ENCODE assay signal across 8 mouse cellular contexts in genomic region chr6:125148251-125148925, GRCm38 (mm10). TPM values are rescaled to one million over a fixed set of nuclear protein-coding genes. Genes with fewer than 3 reads are reported as not detected.
DNase-seq lines count a peak whose midpoint lies in the region; ATAC-seq and TF ChIP-seq lines count a peak whose summit lies in the region.

No protein-coding gene starts in this region.

- peaks cover 14% of the 10 kb centered on the region for H3K4me1 ChIP-seq in liver, adult 2 months (ENCODE audit: control insufficient read depth, insufficient read depth, low read length)
- H3K4me1 ChIP-seq in heart, embryonic 11.5 days (ENCODE audit: control insufficient read depth, insufficient read depth, low read length), result peaks cover 40% of the 10 kb centered on the region
- peaks cover 60% of the 10 kb centered on the region for H3K4me1 ChIP-seq in kidney, embryonic 16.5 days (ENCODE audit: insufficient read depth, low read length)

- H3K79me2 ChIP-seq in liver, adult 2 months (ENCODE audit: control insufficient read depth, insufficient read depth, low read length), result peaks cover 12% of the 10 kb centered on the region; the same call in 1 of the 2 replicates

- no peak for TF ChIP-seq CTCF in liver, adult 2 months (IDR thresholded peaks at IDR 0.05; ENCODE audit: low read depth, low read length)

- peak overlapping the region; percentile 15; the same call in 1 of the 2 replicates for H3K4me3 ChIP-seq in liver, adult 2 months (ENCODE audit: insufficient read depth, low read depth, low read length)
- H3K4me3 ChIP-seq in heart, embryonic 11.5 days (ENCODE audit: low read depth, low read length), result peak overlapping the region; percentile 19
- H3K4me3 ChIP-seq in kidney, embryonic 16.5 days (ENCODE audit: low read length), result no peak overlapping the region

- no peaks in the 10 kb centered on the region for H3K9me3 ChIP-seq in heart, embryonic 11.5 days (replicated peaks; ENCODE audit: control insufficient read depth, low read length)
- no peaks in the 10 kb centered on the region for H3K9me3 ChIP-seq in kidney, embryonic 16.5 days (ENCODE audit: low read length)

- TF ChIP-seq POLR2A in liver, adult 2 months (IDR thresholded peaks at IDR 0.05; ENCODE audit: extremely low read depth, insufficient read depth, low read length), result no peak

- H3K27me3 ChIP-seq in liver, adult 2 months (ENCODE audit: control insufficient read depth, insufficient read depth, low read length), result no peaks in the 10 kb centered on the region
- H3K27me3 ChIP-seq in heart, embryonic 11.5 days (ENCODE audit: control insufficient read depth, insufficient read depth, low read length), result no peaks in the 10 kb centered on the region
- H3K27me3 ChIP-seq in kidney, embryonic 16.5 days (ENCODE audit: insufficient read depth, low read length), result no peaks in the 10 kb centered on the region

- WGBS in liver, adult 2 months, result 69% methylated on average over 18 of the region's 18 CpGs
- 36% methylated on average over 18 of the region's 18 CpGs for WGBS in heart, embryonic 11.5 days (ENCODE audit: insufficient replicate concordance)
- WGBS in kidney, embryonic 16.5 days, result 35% methylated on average over 17 of the region's 18 CpGs

- DNase-seq in liver, adult 2 months (ENCODE audit: extremely low read depth, low read depth, low spot score), result no peak
- DNase-seq in liver, result no peak
- DNase-seq in cerebellum, postnatal 36 days, result peak; percentile 42 to 55
- no peak for DNase-seq in thymus, postnatal 14 days

- H3K27ac ChIP-seq in liver, adult 2 months (replicated peaks; ENCODE audit: insufficient read depth, low read depth, low read length), result peak overlapping the region; percentile 64
- peak overlapping the region; percentile 89 for H3K27ac ChIP-seq in heart, embryonic 11.5 days (ENCODE audit: low read depth, low read length)
- peak overlapping the region; percentile 76 for H3K27ac ChIP-seq in kidney, embryonic 16.5 days (ENCODE audit: low read length)

- H3K36me3 ChIP-seq in liver, adult 2 months (ENCODE audit: control insufficient read depth, insufficient read depth, low read length), result no peaks in the 10 kb centered on the region
- H3K36me3 ChIP-seq in heart, embryonic 11.5 days (ENCODE audit: control insufficient read depth, insufficient read depth, low read length), result peaks cover 9% of the 10 kb centered on the region
- peaks cover 15% of the 10 kb centered on the region for H3K36me3 ChIP-seq in kidney, embryonic 16.5 days (ENCODE audit: insufficient read depth, low read length)

- peak overlapping the region; percentile 94 for H3K4me2 ChIP-seq in heart, embryonic 11.5 days
- peak overlapping the region; percentile 19 for H3K4me2 ChIP-seq in kidney, embryonic 16.5 days (replicated peaks; ENCODE audit: low read depth, low read length)

- H3K9ac ChIP-seq in liver, adult 2 months (ENCODE audit: low read depth, low read length), result peak overlapping the region; percentile 4
- H3K9ac ChIP-seq in heart, embryonic 11.5 days (ENCODE audit: low read depth, low read length), result peak overlapping the region; percentile 86
- H3K9ac ChIP-seq in kidney, embryonic 16.5 days (replicated peaks; ENCODE audit: low read length), result peak overlapping the region; percentile 33

- ATAC-seq in heart, embryonic 11.5 days (replicated peaks; ENCODE audit: insufficient number of reproducible peaks, low FRiP score, low TSS enrichment), result peak; percentile 60
- ATAC-seq in kidney, embryonic 16.5 days (ENCODE audit: low FRiP score, low TSS enrichment), result peak; percentile 25
- 0 out of 2 replicates have a peak, but pooled peaks have one; percentile 5 for ATAC-seq in megakaryocyte, adult 5-6 weeks (ENCODE audit: poor library complexity, severe bottlenecking)
- no peak for ATAC-seq in erythroid progenitor cell, adult 5-6 weeks (replicated peaks; ENCODE audit: low FRiP score, poor library complexity, severe bottlenecking)

RNA-seq across cellular contexts. Expression of gene Iffo1, which starts 3.3 kb away (rescaled TPM):
- total RNA-seq in liver, adult 2 months (2014; rRNA removed), result 2.5 and 2.6 TPM in 2 replicates
- 7.5 and 9.9 TPM in 2 replicates for polyA plus RNA-seq in liver, adult 2 months (2012; rRNA removed)
- polyA plus RNA-seq in heart, embryonic 11.5 days (2014; fragmentation: Nextera tagmentation; extraction: Ambion mirVana), result 6.7 and 11.0 TPM in 2 replicates
- polyA plus RNA-seq in kidney, embryonic 16.5 days (2015; fragmentation: Nextera tagmentation; extraction: Ambion mirVana), result 7.9 and 8.7 TPM in 2 replicates
- total RNA-seq in megakaryocyte, adult 5-6 weeks (2015), result 18.6 and 20.1 TPM in 2 replicates
- total RNA-seq in megakaryocyte, adult 5-6 weeks (2017), result 14.3 and 21.7 TPM in 2 replicates
- total RNA-seq in erythroid progenitor cell, adult 5-6 weeks (2015; ENCODE audit: low replicate concordance), result 5.9 and 11.5 TPM in 2 replicates
- 9.7 and 15.7 TPM in 2 replicates for total RNA-seq in erythroid progenitor cell, adult 5-6 weeks (2017; ENCODE audit: low replicate concordance)

RNA-seq across cellular contexts. Expression of gene Nop2, which starts 16.7 kb away (rescaled TPM):
- total RNA-seq in liver, adult 2 months (2014; rRNA removed), result 8.2 and 9.7 TPM in 2 replicates
- 7.7 and 11.0 TPM in 2 replicates for polyA plus RNA-seq in liver, adult 2 months (2012; rRNA removed)
- polyA plus RNA-seq in heart, embryonic 11.5 days (2014; fragmentation: Nextera tagmentation; extraction: Ambion mirVana), result 50.7 and 52.9 TPM in 2 replicates
- 68.6 and 69.3 TPM in 2 replicates for polyA plus RNA-seq in kidney, embryonic 16.5 days (2015; fragmentation: Nextera tagmentation; extraction: Ambion mirVana)
- 8.5 and 12.1 TPM in 2 replicates for total RNA-seq in megakaryocyte, adult 5-6 weeks (2015)
- total RNA-seq in megakaryocyte, adult 5-6 weeks (2017), result 22.6 and 24.6 TPM in 2 replicates
- total RNA-seq in erythroid progenitor cell, adult 5-6 weeks (2015; ENCODE audit: low replicate concordance), result 6.7 and 17.3 TPM in 2 replicates
- total RNA-seq in erythroid progenitor cell, adult 5-6 weeks (2017; ENCODE audit: low replicate concordance), result 5.7 and 8.9 TPM in 2 replicates

RNA-seq across cellular contexts. Expression of gene Gapdh, which starts 17.9 kb away (rescaled TPM):
- 1,072 and 1,474 TPM in 2 replicates for total RNA-seq in liver, adult 2 months (2014; rRNA removed)
- 2,601 and 2,951 TPM in 2 replicates for polyA plus RNA-seq in liver, adult 2 months (2012; rRNA removed)
- 4,443 and 4,472 TPM in 2 replicates for polyA plus RNA-seq in heart, embryonic 11.5 days (2014; fragmentation: Nextera tagmentation; extraction: Ambion mirVana)
- 2,036 and 2,102 TPM in 2 replicates for polyA plus RNA-seq in kidney, embryonic 16.5 days (2015; fragmentation: Nextera tagmentation; extraction: Ambion mirVana)
- total RNA-seq in megakaryocyte, adult 5-6 weeks (2015), result 2,892 and 2,923 TPM in 2 replicates
- 1,028 and 1,070 TPM in 2 replicates for total RNA-seq in megakaryocyte, adult 5-6 weeks (2017)
- total RNA-seq in erythroid progenitor cell, adult 5-6 weeks (2015; ENCODE audit: low replicate concordance), result 683 and 752 TPM in 2 replicates
- 153 and 228 TPM in 2 replicates for total RNA-seq in erythroid progenitor cell, adult 5-6 weeks (2017; ENCODE audit: low replicate concordance)

RNA-seq across cellular contexts. Expression of gene Ncapd2, which starts 43.1 kb away (rescaled TPM):
- 2.4 and 4.6 TPM in 2 replicates for total RNA-seq in liver, adult 2 months (2014; rRNA removed)
- 3.5 and 5.3 TPM in 2 replicates for polyA plus RNA-seq in liver, adult 2 months (2012; rRNA removed)
- 82.3 and 84.0 TPM in 2 replicates for polyA plus RNA-seq in heart, embryonic 11.5 days (2014; fragmentation: Nextera tagmentation; extraction: Ambion mirVana)
- polyA plus RNA-seq in kidney, embryonic 16.5 days (2015; fragmentation: Nextera tagmentation; extraction: Ambion mirVana), result 151 and 163 TPM in 2 replicates
- total RNA-seq in megakaryocyte, adult 5-6 weeks (2015), result 195 and 225 TPM in 2 replicates
- 181 and 231 TPM in 2 replicates for total RNA-seq in megakaryocyte, adult 5-6 weeks (2017)
- total RNA-seq in erythroid progenitor cell, adult 5-6 weeks (2015; ENCODE audit: low replicate concordance), result 953 and 1,019 TPM in 2 replicates
- total RNA-seq in erythroid progenitor cell, adult 5-6 weeks (2017; ENCODE audit: low replicate concordance), result 924 and 1,011 TPM in 2 replicates

RNA-seq across cellular contexts. Expression of gene Mrpl51, which starts 43.2 kb away (rescaled TPM):
- 43.0 and 44.0 TPM in 2 replicates for total RNA-seq in liver, adult 2 months (2014; rRNA removed)
- polyA plus RNA-seq in liver, adult 2 months (2012; rRNA removed), result 69.8 and 72.4 TPM in 2 replicates
- polyA plus RNA-seq in heart, embryonic 11.5 days (2014; fragmentation: Nextera tagmentation; extraction: Ambion mirVana), result 226 and 234 TPM in 2 replicates
- 213 and 228 TPM in 2 replicates for polyA plus RNA-seq in kidney, embryonic 16.5 days (2015; fragmentation: Nextera tagmentation; extraction: Ambion mirVana)
- 91.9 and 106 TPM in 2 replicates for total RNA-seq in megakaryocyte, adult 5-6 weeks (2015)
- 72.8 and 81.9 TPM in 2 replicates for total RNA-seq in megakaryocyte, adult 5-6 weeks (2017)
- total RNA-seq in erythroid progenitor cell, adult 5-6 weeks (2015; ENCODE audit: low replicate concordance), result 63.3 and 85.8 TPM in 2 replicates
- total RNA-seq in erythroid progenitor cell, adult 5-6 weeks (2017; ENCODE audit: low replicate concordance), result 64.1 and 65.3 TPM in 2 replicates

Comparison
In these comparisons a context has a peak if more than half of its experiments do, and no peak if none do; other contexts are left out.
1. DNase-seq: peak in cerebellum, postnatal 36 days (2 of 2); none in liver, adult 2 months (single experiment), liver (single experiment) and thymus, postnatal 14 days (single experiment).
2. H3K9ac ChIP-seq: peak in every context shown above with its lines; median percentile 86 in heart, embryonic 11.5 days; 33 in kidney, embryonic 16.5 days; 4 in liver, adult 2 months.
3. Peak in every context shown above with its lines, with median percentiles within 50 percentile points of each other: H3K27ac ChIP-seq.